Mouse (Mus musculus) CH12.LX (cell line): ENCODE measurements at regions not wholly inside any gene's neighbourhood (a gene's known extent, or its start where the extent isn't known, plus 50 kb on each side); places are given as distances from the start of the nearest gene placed in this dataset.

Experiments
- DNase-seq: peaks from one replicate; pipeline ENCODE4 v3.0.0-alpha.2; 2013; ENCODE audit errors: extremely low read depth
- H3K27ac ChIP-seq: 2 replicates; pipeline ENCODE4 v1.5.1; 2012; ENCODE audit warnings: low read depth, mild to moderate bottlenecking, control low read depth, moderate library complexity; ENCODE audit not compliant: insufficient read depth
- H3K27me3 ChIP-seq: replicated peaks from 2 replicates; pipeline ENCODE3; 2012; ENCODE audit warnings: inconsistent platforms
- H3K36me3 ChIP-seq, 2 experiments: replicated peaks in 1 of 2; 2 replicates each; pipeline versions ENCODE3 to v1.6.1; 2012; ENCODE audit warnings: inconsistent platforms in 1 of 2, low read length in 1 of 2, mild to moderate bottlenecking in 1 of 2, mixed read lengths in 1 of 2, moderate library complexity in 1 of 2; ENCODE audit not compliant: control insufficient read depth in 1 of 2, insufficient read depth in 1 of 2
- H3K4me1 ChIP-seq, 2 experiments: 2 replicates each; pipeline ENCODE4 v1.6.1; 2012; ENCODE audit warnings: inconsistent platforms in 1 of 2, moderate library complexity in 1 of 2; ENCODE audit not compliant: insufficient read depth in 2 of 2, control insufficient read depth in 1 of 2
- H3K4me2 ChIP-seq: 2 replicates; pipeline ENCODE4 v1.6.1; 2012; ENCODE audit warnings: low read depth, mild to moderate bottlenecking, control low read depth; ENCODE audit not compliant: poor library complexity, insufficient read depth, severe bottlenecking
- H3K4me3 ChIP-seq, 3 experiments: fragments of 150-350 bp in 1 of 3; sonication (generic) in 1 of 3; replicated peaks in 1 of 3; 2 replicates each; pipeline versions ENCODE3 to v1.5.1; 2011 to 2012; ENCODE audit warnings: low read depth in 2 of 3, low read length in 2 of 3, mild to moderate bottlenecking in 2 of 3, moderate library complexity in 2 of 3, control low read depth in 1 of 3, improper control_type of control experiment in 1 of 3, inconsistent platforms in 1 of 3, mixed read lengths in 1 of 3; ENCODE audit not compliant: poor library complexity in 1 of 3
- H3K79me2 ChIP-seq: replicated peaks from 2 replicates; pipeline ENCODE4 v1.6.1; 2012; ENCODE audit warnings: mild to moderate bottlenecking, moderate library complexity; ENCODE audit not compliant: control insufficient read depth, poor library complexity, insufficient read depth, severe bottlenecking; ENCODE audit errors: extremely low read depth
- H3K9ac ChIP-seq: 2 replicates; pipeline ENCODE4 v1.6.1; 2012; ENCODE audit warnings: low read depth, mild to moderate bottlenecking, control low read depth, moderate library complexity; ENCODE audit not compliant: insufficient read depth
- H3K9me3 ChIP-seq: replicated peaks from 2 replicates; pipeline ENCODE3; 2012; ENCODE audit warnings: low read length, inconsistent platforms, mixed read lengths
- BHLHE40 ChIP-seq: IDR thresholded peaks from 2 replicates; pipeline ENCODE4 v1.6.1; 2011; ENCODE audit warnings: mild to moderate bottlenecking, low read depth, low read length, improper control_type of control experiment
- CHD1 ChIP-seq: IDR thresholded peaks from 2 replicates; pipeline ENCODE4 v1.6.1; 2012; ENCODE audit warnings: low read depth, low read length, improper control_type of control experiment, inconsistent platforms
- CHD2 ChIP-seq: IDR thresholded peaks from 2 replicates; pipeline ENCODE4 v1.6.1; 2011; ENCODE audit warnings: low read length, improper control_type of control experiment
- CTCF ChIP-seq, 2 experiments: IDR thresholded peaks in 1 of 2; conservative IDR thresholded peaks in 1 of 2; 2 replicates each; pipeline ENCODE4 v1.5.1; 2011 to 2012; ENCODE audit warnings: low read depth in 2 of 2, low read length in 2 of 2, improper control_type of control experiment in 1 of 2, inconsistent platforms in 1 of 2, mild to moderate bottlenecking in 1 of 2, moderate library complexity in 1 of 2
- EP300 ChIP-seq: IDR thresholded peaks from 2 replicates; pipeline ENCODE4 v1.6.1; 2011; ENCODE audit warnings: low read length, improper control_type of control experiment
- ETS1 ChIP-seq: conservative IDR thresholded peaks from 2 replicates; pipeline ENCODE4 v1.6.1; 2012; ENCODE audit warnings: low read depth, mild to moderate bottlenecking, inconsistent platforms, low read length, improper control_type of control experiment, moderate library complexity
- GABPA ChIP-seq: IDR thresholded peaks from 2 replicates; pipeline ENCODE4 v1.6.1; 2012; ENCODE audit warnings: low read depth, low read length, improper control_type of control experiment, inconsistent platforms; ENCODE audit not compliant: insufficient replicate concordance
- MAX ChIP-seq: IDR thresholded peaks from 2 replicates; pipeline ENCODE4 v1.6.1; 2011; ENCODE audit warnings: low read length, improper control_type of control experiment
- MXI1 ChIP-seq: IDR thresholded peaks from 2 replicates; pipeline ENCODE4 v1.6.1; 2011; ENCODE audit warnings: mild to moderate bottlenecking, low read depth, low read length, improper control_type of control experiment
- NELFE ChIP-seq: IDR thresholded peaks from 2 replicates; pipeline ENCODE4 v1.6.1; 2011; ENCODE audit warnings: low read depth, low read length, improper control_type of control experiment
- PAX5 ChIP-seq: IDR thresholded peaks from 2 replicates; pipeline ENCODE4 v1.6.1; 2012; ENCODE audit warnings: low read length, inconsistent platforms, mixed read lengths
- RAD21 ChIP-seq: IDR thresholded peaks from 2 replicates; pipeline ENCODE4 v1.6.1; 2011; ENCODE audit warnings: low read depth, mild to moderate bottlenecking, low read length, improper control_type of control experiment, moderate library complexity
- SMC3 ChIP-seq: IDR thresholded peaks from 2 replicates; pipeline ENCODE4 v1.6.1; 2011; ENCODE audit warnings: low read depth, low read length, improper control_type of control experiment
- TBP ChIP-seq: conservative IDR thresholded peaks from 2 replicates; pipeline ENCODE4 v1.6.1; 2011; ENCODE audit warnings: low read depth, low read length, improper control_type of control experiment
- UBTF ChIP-seq: IDR thresholded peaks from 2 replicates; pipeline ENCODE4 v1.6.1; 2012; ENCODE audit warnings: low read depth, mild to moderate bottlenecking, inconsistent platforms, low read length, improper control_type of control experiment, moderate library complexity
- USF1 ChIP-seq: IDR thresholded peaks from 2 replicates; pipeline ENCODE4 v1.6.1; 2014; ENCODE audit warnings: low read depth, mild to moderate bottlenecking, inconsistent platforms, low read length, improper control_type of control experiment
- USF2 ChIP-seq: conservative IDR thresholded peaks from 2 replicates; pipeline ENCODE4 v1.6.1; 2011; ENCODE audit warnings: low read depth, low read length, improper control_type of control experiment
- ZC3H11A ChIP-seq: IDR thresholded peaks from 2 replicates; pipeline ENCODE4 v1.6.1; 2012; ENCODE audit warnings: low read depth, mild to moderate bottlenecking, inconsistent platforms, low read length, improper control_type of control experiment
- ZMIZ1 ChIP-seq: IDR thresholded peaks from 2 replicates; pipeline ENCODE4 v1.6.1; 2012; ENCODE audit warnings: low read depth, mild to moderate bottlenecking, inconsistent platforms, low read length, improper control_type of control experiment
- ZNF384 ChIP-seq: IDR thresholded peaks from 2 replicates; pipeline ENCODE4 v1.6.1; 2012; ENCODE audit warnings: low read depth, low read length, improper control_type of control experiment, inconsistent platforms
- dilution Hi-C: fragments of 300-500 bp; cut with MboI; formaldehyde crosslinking; loops from 2 replicates; pipeline ENCODE4 v1.14.3; 2020; ENCODE audit warnings: low sequenced_read_pairs; ENCODE audit not compliant: extremely low pct_unique_long_range_greater_than_20kb, extremely low pct_ligation_motif_present
- in situ Hi-C: fragments of 300-500 bp; cut with MboI; formaldehyde crosslinking; loops from 3 replicates; pipeline ENCODE4 v1.14.3; 2019; ENCODE audit warnings: low sequenced_read_pairs, low pct_ligation_motif_present, low pct_unique_long_range_greater_than_20kb, mixed read lengths

- Histone ChIP-seq H3K36me3 (no peaks in the 10 kb centered on the region), H3K9me3 (no peaks in the 10 kb centered on the region), H3K4me3 (no peak overlapping the region), H3K27ac (no peak overlapping the region), H3K4me2 (no peak overlapping the region), H3K27me3 (peaks cover 91% of the 10 kb centered on the region), H3K4me1 (no peaks in the 10 kb centered on the region), H3K9ac (no peak overlapping the region), H3K79me2 (no peaks in the 10 kb centered on the region)
- in situ Hi-C loops, result no loop called here
- TF ChIP-seq MXI1 (no peak), SMC3 (peak; percentile 41), CTCF (conservative IDR thresholded peaks at IDR 0.05 in 1 of 2, IDR thresholded peaks at IDR 0.05 in 1 of 2; ENCODE audit: low read depth in 2 of 2, low read length in 2 of 2) (peak; percentile 7 to 64; a peak in 3 of 4 replicates), RAD21 (peak; percentile 51), EP300 (no peak), TBP (no peak), NELFE (no peak), ZMIZ1 (no peak)
- no peak for DNase-seq
- dilution Hi-C loops, result no loop called here
Observed at GRCm38 (mm10) chr6:84425823-84426222, 167.9 kb downstream of the Cyp26b1 start.

DNA sequence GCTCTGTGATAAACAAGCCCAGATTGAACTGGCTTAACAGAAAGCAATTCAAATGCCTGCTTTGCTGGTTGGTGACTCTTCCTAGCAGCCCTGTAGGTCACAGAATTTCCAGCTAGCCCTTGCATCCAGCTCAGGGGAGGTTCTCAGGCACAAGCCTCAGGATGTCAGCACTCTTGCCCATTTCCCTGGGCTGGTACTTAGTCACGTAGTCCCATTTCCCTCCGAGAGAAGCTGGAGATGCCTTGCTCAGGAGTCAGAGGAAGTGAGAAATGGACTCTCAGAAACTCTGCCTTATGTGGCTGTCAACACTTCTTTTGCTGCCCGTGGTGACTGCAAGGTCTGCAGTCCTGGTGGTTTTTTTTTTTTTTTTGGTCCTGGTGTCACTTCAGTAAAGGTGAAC is 170.8 kb downstream of the Cyp26b1 start:
- no peaks in the 10 kb centered on the region for H3K9me3 ChIP-seq
- H3K4me1 ChIP-seq, result no peaks in the 10 kb centered on the region
- no peak overlapping the region for H3K4me2 ChIP-seq
- no peak overlapping the region for H3K27ac ChIP-seq
- no peak overlapping the region for H3K9ac ChIP-seq
- no peak for DNase-seq
- no peaks in the 10 kb centered on the region for H3K79me2 ChIP-seq
- H3K36me3 ChIP-seq, result no peaks in the 10 kb centered on the region
- in situ Hi-C loops (loop anchor here (25.0 kb wide), 1 partner anchor 164 kb away; the partner anchor contains the start of gene Cyp26b1), dilution Hi-C loops (no loop called here)
- peaks cover 94% of the 10 kb centered on the region for H3K27me3 ChIP-seq
- no peak for TF ChIP-seq MAX
- TF ChIP-seq USF2, result no peak
- TF ChIP-seq PAX5, result no peak
- TF ChIP-seq UBTF, result no peak
- no peak for TF ChIP-seq ZNF384
- no peak for TF ChIP-seq ETS1
- TF ChIP-seq CHD1, result no peak
- no peak for TF ChIP-seq GABPA
- TF ChIP-seq BHLHE40, result no peak
- TF ChIP-seq RAD21, result no peak
- no peak for TF ChIP-seq ZC3H11A
- no peak for TF ChIP-seq SMC3
- no peak for TF ChIP-seq USF1
- no peak for TF ChIP-seq CHD2
- no peak for TF ChIP-seq NELFE
- TF ChIP-seq EP300, result no peak
- H3K4me3 ChIP-seq, result no peak overlapping the region
